Mouse (Mus musculus) lung, postnatal 0 days (tissue): ENCODE measurements around the gene Yipf2. TPM values are rescaled to one million over a fixed set of nuclear protein-coding genes. Genes with fewer than 3 reads are reported as not detected.
A peak's percentile ranks its signal among the peaks of the same experiment; 100 is the strongest.

ENCODE experiments used
- ATAC-seq: fragments of 200-750 bp; cut with Nextera tagmentation; 2 replicates; pipeline ENCODE4 v1.8.0; 2017; ENCODE audit warnings: moderate library complexity
- DNase-seq: peaks from one replicate; pipeline ENCODE4 v3.0.0-alpha.2; 2016; ENCODE audit warnings: low spot score
- H3K27ac ChIP-seq: fragments of 300-500 bp; sonication (generic); 2 replicates; pipeline ENCODE4 v1.5.1; 2014; ENCODE audit warnings: antibody characterized with exemption, mild to moderate bottlenecking, low read length, mixed read lengths
- H3K27me3 ChIP-seq: fragments of 300-500 bp; sonication (generic); replicated peaks from 2 replicates; pipeline ENCODE4 v1.6.1; 2014; ENCODE audit warnings: low read length, mixed read lengths; ENCODE audit not compliant: insufficient read depth
- H3K36me3 ChIP-seq: fragments of 300-500 bp; sonication (generic); 2 replicates; pipeline ENCODE4 v1.6.1; 2014; ENCODE audit warnings: low read length, mixed read lengths; ENCODE audit not compliant: insufficient read depth
- H3K4me1 ChIP-seq: fragments of 300-500 bp; sonication (generic); 2 replicates; pipeline ENCODE4 v1.6.1; 2014; ENCODE audit warnings: antibody characterized with exemption, low read depth, low read length, mixed read lengths; ENCODE audit not compliant: insufficient read depth
- H3K4me2 ChIP-seq: fragments of 300-500 bp; sonication (generic); replicated peaks from 2 replicates; pipeline ENCODE4 v1.6.1; 2014; ENCODE audit warnings: low read depth, mild to moderate bottlenecking, low read length, moderate library complexity, mixed read lengths
- H3K4me3 ChIP-seq: fragments of 300-500 bp; sonication (generic); 2 replicates; pipeline ENCODE4 v1.5.1; 2014; ENCODE audit warnings: low read depth, low read length
- H3K9ac ChIP-seq: fragments of 300-500 bp; sonication (generic); replicated peaks from 2 replicates; pipeline ENCODE4 v1.6.1; 2014; ENCODE audit warnings: low read depth, mild to moderate bottlenecking
- H3K9me3 ChIP-seq: fragments of 300-500 bp; sonication (generic); 2 replicates; pipeline ENCODE4 v1.6.1; 2016; ENCODE audit warnings: low read length, mixed read lengths
- CTCF ChIP-seq: IDR thresholded peaks from 2 replicates; pipeline ENCODE4 v1.5.1; 2016; ENCODE audit warnings: antibody characterized with exemption, mild to moderate bottlenecking
- EP300 ChIP-seq: IDR thresholded peaks from 2 replicates; pipeline ENCODE4 v1.6.1; 2016; ENCODE audit warnings: antibody characterized with exemption, mild to moderate bottlenecking, control low read depth
- WGBS: fragments of 180-500 bp; shearing (Covaris S2); extraction: QIAGEN DNeasy Blood & Tissue Kit; methylation state at CpG from one replicate; pipeline ENCODE4 v1.1.7; 2014; 5-methylcytosine and 5-hydroxymethylcytosine counted together
- polyA plus RNA-seq: library from polyadenylated mRNA; unstranded; fragments of >200 nt; fragmentation: Nextera tagmentation; extraction: Ambion mirVana; gene quantifications from 2 replicates; pipeline ENCODE4 v1.2.1, GENCODE M21; 2015

Yipf2 gene
- polyA plus RNA-seq, 1 experiment from 2014 or later: 28.3 TPM

DNA sequence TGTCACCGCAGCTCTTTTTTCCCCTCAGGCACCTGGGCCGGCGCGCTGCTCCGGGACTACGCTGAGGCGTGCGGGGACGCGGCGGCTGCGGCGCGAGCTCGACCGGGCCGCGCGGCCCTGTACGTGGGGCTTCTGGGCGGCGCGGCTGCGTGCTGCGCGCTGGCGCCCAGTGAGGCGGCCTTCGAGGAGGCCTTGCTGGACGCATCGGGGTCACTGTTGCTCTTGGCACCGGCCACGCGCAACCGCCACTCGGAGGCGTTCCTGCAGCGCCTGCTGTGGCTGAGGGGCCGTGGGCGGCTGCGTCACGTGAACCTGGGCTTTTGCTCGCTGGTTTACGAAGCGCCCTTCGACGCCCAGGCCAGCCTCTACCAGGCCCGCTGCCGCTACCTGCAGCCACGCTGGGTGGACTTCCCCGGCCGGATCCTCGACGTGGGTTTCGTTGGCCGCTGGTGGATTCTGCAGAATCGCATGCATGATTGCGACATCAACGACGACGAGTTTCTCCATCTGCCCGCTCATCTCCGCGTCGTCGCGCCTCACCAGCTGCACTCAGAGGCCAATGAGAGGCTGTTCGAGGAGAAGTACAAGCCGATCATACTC, 594 bp upstream of the Yipf2 start:
- peak overlapping the region; percentile 79 for H3K9ac ChIP-seq
- peak overlapping the region; percentile 87 for H3K4me2 ChIP-seq
- DNase-seq (peak; percentile 56), ATAC-seq (peak; percentile 65)
- TF ChIP-seq CTCF (no peak), EP300 (no peak)
- H3K36me3 ChIP-seq: peaks cover 6% of the 10 kb centered on the region
- H3K9me3 ChIP-seq: no peaks in the 10 kb centered on the region
- H3K4me1 ChIP-seq: 0 out of 2 replicates have a peak, but pooled peaks cover 6% of the 10 kb centered on the region
- WGBS: 1% methylated on average over 68 of the region's 69 CpGs
- peak overlapping the region; percentile 84 for H3K4me3 ChIP-seq
- peak overlapping the region; percentile 84 for H3K27ac ChIP-seq
- H3K27me3 ChIP-seq: no peaks in the 10 kb centered on the region

DNA sequence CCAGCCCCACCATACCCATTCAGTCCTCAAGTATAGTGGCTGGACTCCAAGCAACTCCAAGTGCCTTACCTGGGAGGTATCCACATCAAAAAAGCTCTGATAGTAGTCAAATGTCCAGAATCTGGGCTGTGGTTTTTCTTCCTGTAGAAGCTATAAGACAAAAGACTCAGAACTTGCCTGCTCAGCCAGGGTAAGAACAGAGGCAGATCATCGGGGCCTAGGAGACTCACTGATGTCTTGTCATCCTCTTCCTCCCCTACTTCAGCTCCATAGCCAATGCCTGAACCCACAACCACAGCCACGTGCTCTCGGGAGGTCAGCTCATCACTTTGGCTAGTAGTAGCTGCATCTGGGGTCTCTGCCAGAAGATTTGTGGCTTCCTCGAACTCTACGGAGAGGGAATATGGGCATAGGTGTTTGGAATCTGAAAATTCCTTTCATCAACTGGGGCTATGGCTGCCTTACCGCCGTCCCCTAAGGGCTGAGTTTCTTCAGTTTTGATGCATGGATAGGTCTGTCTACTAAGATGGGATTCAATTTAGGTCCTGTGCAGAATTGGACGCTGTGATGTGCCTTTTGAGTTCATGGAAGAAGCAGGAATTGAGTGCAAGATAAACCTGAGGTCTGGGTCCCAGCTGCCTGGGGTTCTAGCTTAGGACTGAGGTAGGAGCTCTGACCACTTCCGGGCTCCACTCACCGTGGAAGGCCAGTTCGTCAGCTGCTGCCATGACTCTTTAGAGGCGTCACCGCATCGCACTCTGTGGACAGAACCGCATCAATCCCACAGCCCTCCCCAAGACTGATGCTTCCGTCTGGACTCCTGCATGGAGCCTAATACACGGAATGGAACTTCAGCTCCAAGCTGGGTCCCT, 561 bp downstream of the Yipf2 start:
- ATAC-seq: peak; percentile 66
- DNase-seq: no peak
- H3K36me3 ChIP-seq: peaks cover 6% of the 10 kb centered on the region

DNA sequence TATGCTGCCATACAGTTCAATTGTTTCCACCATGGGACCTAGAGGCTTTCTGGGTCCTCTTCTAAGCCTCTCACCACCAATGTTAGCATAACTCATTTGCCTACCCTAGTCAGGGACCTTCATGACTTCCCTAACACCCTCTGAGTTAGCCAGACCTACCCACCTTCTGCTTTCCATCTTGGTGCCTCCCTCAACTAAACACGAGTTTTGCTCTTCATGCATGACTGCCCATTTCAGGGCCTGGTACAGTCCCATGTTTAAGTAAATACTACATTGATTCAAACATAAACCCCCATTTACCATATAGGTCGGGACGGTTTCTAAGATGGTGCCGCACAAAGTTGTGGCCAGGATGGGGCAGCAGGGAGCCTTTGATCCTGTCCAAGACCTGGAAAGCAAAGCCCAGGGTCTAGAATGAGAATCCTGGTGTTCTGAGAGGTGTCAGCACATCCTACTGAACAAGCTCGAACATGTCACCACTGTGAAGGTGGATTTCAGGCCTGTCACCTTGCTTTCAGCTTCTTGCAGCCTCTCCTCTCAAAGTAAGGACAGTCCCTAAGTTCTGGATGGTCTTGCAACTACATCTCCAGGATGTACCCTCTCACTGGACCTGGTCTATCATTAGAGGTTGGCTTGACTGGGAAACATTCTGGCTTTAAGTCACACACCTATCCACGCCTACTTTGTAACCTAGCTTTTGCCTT, 1.3 kb downstream of the Yipf2 start:
- no peak for TF ChIP-seq CTCF
- no peak for TF ChIP-seq EP300
- Histone ChIP-seq H3K9ac (no peak overlapping the region), H3K4me3 (no peak overlapping the region), H3K27ac (no peak overlapping the region), H3K4me1 (0 out of 2 replicates have a peak, but pooled peaks cover 6% of the 10 kb centered on the region), H3K36me3 (peaks cover 11% of the 10 kb centered on the region), H3K4me2 (no peak overlapping the region), H3K27me3 (no peaks in the 10 kb centered on the region), H3K9me3 (no peaks in the 10 kb centered on the region)
- ATAC-seq: no peak
- WGBS: 77% methylated on average over 6 of the region's 6 CpGs
- no peak for DNase-seq

More for the DNA sequence above, 561 bp downstream of the Yipf2 start:
- Histone ChIP-seq H3K27me3 (no peaks in the 10 kb centered on the region), H3K27ac (peak overlapping the region; percentile 66), H3K4me1 (0 out of 2 replicates have a peak, but pooled peaks cover 6% of the 10 kb centered on the region), H3K4me2 (peak overlapping the region; percentile 87), H3K9ac (peak overlapping the region; percentile 43), H3K4me3 (peak overlapping the region; percentile 84), H3K9me3 (no peaks in the 10 kb centered on the region)
- TF ChIP-seq CTCF: no peak
- no peak for TF ChIP-seq EP300
- WGBS: 15% methylated on average over 17 of the region's 17 CpGs

DNA sequence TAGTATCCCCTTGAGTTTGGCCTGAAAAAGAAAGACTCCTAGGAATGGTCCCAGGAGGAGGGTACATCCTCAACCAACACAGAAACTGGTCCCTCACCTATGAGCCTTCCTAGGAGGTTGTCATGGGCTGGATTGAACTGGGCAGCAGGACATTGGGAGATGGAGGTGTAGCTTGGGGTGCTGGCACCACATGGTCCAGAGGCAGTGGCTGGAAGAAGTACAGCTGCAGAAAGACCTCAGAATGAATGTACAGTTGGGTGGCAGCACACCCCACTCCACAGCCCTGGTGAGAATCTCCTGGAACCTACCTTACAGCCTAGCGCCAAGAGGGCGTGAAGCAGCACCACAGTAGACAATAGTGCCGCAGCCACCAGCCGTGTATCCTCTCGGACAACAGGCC, 3.1 kb downstream of the Yipf2 start:
- Histone ChIP-seq H3K27ac (no peak overlapping the region), H3K4me2 (no peak overlapping the region), H3K4me3 (no peak overlapping the region), H3K27me3 (no peaks in the 10 kb centered on the region), H3K4me1 (0 out of 2 replicates have a peak, but pooled peaks cover 6% of the 10 kb centered on the region), H3K9ac (no peak overlapping the region), H3K36me3 (peaks cover 17% of the 10 kb centered on the region), H3K9me3 (no peaks in the 10 kb centered on the region)
- TF ChIP-seq EP300: no peak
- TF ChIP-seq CTCF: no peak
- no peak for ATAC-seq
- 86% methylated on average over 5 of the region's 5 CpGs for WGBS
- no peak for DNase-seq

DNA sequence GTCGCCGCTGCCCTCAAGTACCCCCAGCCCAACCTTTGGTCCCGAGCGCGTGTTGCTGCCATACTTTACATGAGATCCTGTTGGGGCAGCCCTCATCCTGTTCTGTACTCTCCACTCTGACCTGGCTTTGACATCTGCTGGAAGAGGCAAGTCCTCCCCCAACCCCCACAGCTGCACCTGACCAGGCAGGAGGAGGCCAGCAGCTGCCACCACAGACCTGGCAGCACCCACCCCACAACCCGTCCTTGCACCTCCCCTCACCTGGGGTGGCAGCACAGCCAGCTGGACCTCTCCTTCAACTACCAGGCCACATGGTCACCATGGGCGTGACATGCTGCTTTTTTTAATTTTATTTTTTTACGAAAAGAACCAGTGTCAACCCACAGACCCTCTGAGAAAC, 4.3 kb downstream of the Yipf2 start:
- 82% methylated on average over 8 of the region's 8 CpGs for WGBS
- no peaks in the 10 kb centered on the region for H3K9me3 ChIP-seq
- H3K27ac ChIP-seq: no peak overlapping the region
- no peak overlapping the region for H3K4me3 ChIP-seq
- H3K4me2 ChIP-seq: no peak overlapping the region
- DNase-seq (no peak), ATAC-seq (no peak)
- H3K27me3 ChIP-seq: no peaks in the 10 kb centered on the region
- no peaks in the 10 kb centered on the region for H3K4me1 ChIP-seq
- H3K36me3 ChIP-seq: peaks cover 24% of the 10 kb centered on the region
- TF ChIP-seq EP300 (no peak), CTCF (no peak)
- no peak overlapping the region for H3K9ac ChIP-seq
